Mouse (Mus musculus): ENCODE data around the gene Ston2. TPM values are rescaled to one million over a fixed set of nuclear protein-coding genes. Genes with fewer than 3 reads are reported as not detected.
A peak's percentile ranks its signal among the peaks of the same experiment; 100 is the strongest.

Ston2 gene
- total RNA-seq, 4 experiments from 2014 or later = 5.7 to 12.5 (median 10.1) TPM

- DNase-seq (ENCODE audit: low spot score) = no peak
Observed at GRCm38 (mm10) chr12:91663260-91663659, 124.9 kb downstream of the Ston2 start.

- DNase-seq (ENCODE audit: low spot score) = no peak
Observed at GRCm38 (mm10) chr12:91662844-91663243, 125.3 kb downstream of the Ston2 start.

GRCm38 (mm10) chr12:91660640-91661417 is 127.4 kb downstream of the Ston2 start:
- no peak for DNase-seq (ENCODE audit: low spot score)

- DNase-seq (ENCODE audit: low spot score) = peak; percentile 33
Observed at GRCm38 (mm10) chr12:91654399-91655122, 133.6 kb downstream of the Ston2 start.

GRCm38 (mm10) chr12:91648426-91648825 is 139.8 kb downstream of the Ston2 start:
- DNase-seq (ENCODE audit: low spot score) = no peak

- DNase-seq (ENCODE audit: low spot score) = no peak
Observed at GRCm38 (mm10) chr12:91645361-91646123, 142.6 kb downstream of the Ston2 start.

- no peak for DNase-seq (ENCODE audit: low spot score)
Observed at GRCm38 (mm10) chr12:91643221-91643620, 145.0 kb downstream of the Ston2 start.

- DNase-seq (ENCODE audit: low spot score) = no peak
Observed at GRCm38 (mm10) chr12:91642426-91643093, 145.6 kb downstream of the Ston2 start.

GRCm38 (mm10) chr12:91641631-91642141 is 146.5 kb downstream of the Ston2 start:
- DNase-seq (ENCODE audit: low spot score) = no peak

GRCm38 (mm10) chr12:91641133-91641532 is 147.1 kb downstream of the Ston2 start:
- DNase-seq (ENCODE audit: low spot score) = no peak

GRCm38 (mm10) chr12:91640712-91641111 is 147.5 kb downstream of the Ston2 start:
- DNase-seq (ENCODE audit: low spot score) = peak; percentile 61

GRCm38 (mm10) chr12:91638351-91638750 is 149.8 kb downstream of the Ston2 start:
- peak; percentile 23 for DNase-seq (ENCODE audit: low spot score)

- no peak for DNase-seq (ENCODE audit: low spot score)
Observed at GRCm38 (mm10) chr12:91637136-91637909, 150.9 kb downstream of the Ston2 start.

- peak; percentile 42 for DNase-seq (ENCODE audit: low spot score)
Observed at GRCm38 (mm10) chr12:91626482-91626881, 161.7 kb downstream of the Ston2 start.

GRCm38 (mm10) chr12:91625013-91625412 is 163.2 kb downstream of the Ston2 start:
- DNase-seq (ENCODE audit: low spot score) = no peak

- no peak for DNase-seq (ENCODE audit: low spot score)
Observed at GRCm38 (mm10) chr12:91609425-91609824, 178.8 kb downstream of the Ston2 start.

GRCm38 (mm10) chr12:91607678-91608077 is 180.5 kb downstream of the Ston2 start:
- no peak for DNase-seq (ENCODE audit: low spot score)

- DNase-seq (ENCODE audit: low spot score) = no peak
Observed at GRCm38 (mm10) chr12:91606651-91607050, 181.5 kb downstream of the Ston2 start.

GRCm38 (mm10) chr12:91604600-91604999 is 183.6 kb downstream of the Ston2 start:
- DNase-seq (ENCODE audit: low spot score) = no peak

GRCm38 (mm10) chr12:91592128-91592527 is 196.1 kb downstream of the Ston2 start:
- no peak for DNase-seq (ENCODE audit: low spot score)

- no peak for DNase-seq (ENCODE audit: low spot score)
Observed at GRCm38 (mm10) chr12:91591191-91591590, 197.0 kb downstream of the Ston2 start.

All from heart, adult 8-10 months (tissue).